Mouse (Mus musculus) forebrain, embryonic 10.5 days (tissue): ENCODE measurements at regions not wholly inside any gene's neighbourhood (a gene's known extent, or its start where the extent isn't known, plus 50 kb on each side); places are given as distances from the start of the nearest gene placed in this dataset.
"Not testable (repeated sequence)": the region's sequence is repeated elsewhere in the genome, so short reads cannot be mapped to it uniquely, and the experiment has no call there.

Experiments used
- DNase-seq: peaks from one replicate; pipeline ENCODE4 v3.0.0-alpha.2; 2017; ENCODE audit warnings: low spot score; ENCODE audit errors: extremely low spot score
- H3K27ac ChIP-seq: fragments of 300-500 bp; sonication (generic); 2 replicates; pipeline ENCODE4 v1.5.1; 2016; ENCODE audit warnings: mild to moderate bottlenecking
- H3K27me3 ChIP-seq: fragments of 300-500 bp; sonication (generic); 2 replicates; pipeline ENCODE4 v1.6.1; 2016; ENCODE audit warnings: mild to moderate bottlenecking; ENCODE audit not compliant: poor library complexity, severe bottlenecking
- H3K36me3 ChIP-seq: fragments of 300-500 bp; sonication (generic); replicated peaks from 2 replicates; pipeline ENCODE4 v1.6.1; 2016; ENCODE audit warnings: mild to moderate bottlenecking, moderate library complexity
- H3K4me1 ChIP-seq: fragments of 300-500 bp; sonication (generic); 2 replicates; pipeline ENCODE4 v1.6.1; 2016
- H3K4me3 ChIP-seq: fragments of 300-500 bp; sonication (generic); 2 replicates; pipeline ENCODE4 v1.5.1; 2016; ENCODE audit warnings: mild to moderate bottlenecking, moderate library complexity
- H3K9me3 ChIP-seq: fragments of 300-500 bp; sonication (generic); 2 replicates; pipeline ENCODE4 v1.6.1; 2016; ENCODE audit warnings: mild to moderate bottlenecking, moderate library complexity
- WGBS: fragments of 180-500 bp; shearing (Covaris S2); methylation state at CpG from one replicate; pipeline ENCODE4 v1.1.7; 2016; 5-methylcytosine and 5-hydroxymethylcytosine counted together

DNA sequence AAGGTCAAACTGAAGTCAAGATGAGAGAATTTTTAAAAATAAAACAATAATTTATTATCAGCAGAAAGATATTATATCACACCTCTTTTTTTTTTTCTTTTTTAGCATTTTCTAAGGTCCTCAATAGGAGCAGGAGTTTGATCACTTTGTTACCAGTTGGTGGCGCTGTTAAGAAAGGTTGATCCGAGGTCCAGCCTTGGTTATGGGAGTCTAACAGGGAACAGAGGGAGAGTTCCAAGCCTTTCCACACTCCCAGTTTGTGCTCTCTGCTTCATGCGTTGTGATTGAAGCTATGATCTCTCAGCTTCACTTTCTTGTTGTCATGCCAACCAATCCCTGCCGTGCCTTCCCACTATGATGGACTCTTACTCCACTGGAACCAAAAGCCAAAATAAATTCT is 83.8 kb downstream of the Fam174a start:
- Histone ChIP-seq H3K36me3 (no peaks in the 10 kb centered on the region), H3K4me1 (no peaks in the 10 kb centered on the region), H3K27me3 (no peaks in the 10 kb centered on the region), H3K27ac (no peak overlapping the region), H3K9me3 (no peaks in the 10 kb centered on the region), H3K4me3 (no peak overlapping the region)
- 50% methylated on average over 4 of the region's 4 CpGs for WGBS
- DNase-seq = no peak

DNA sequence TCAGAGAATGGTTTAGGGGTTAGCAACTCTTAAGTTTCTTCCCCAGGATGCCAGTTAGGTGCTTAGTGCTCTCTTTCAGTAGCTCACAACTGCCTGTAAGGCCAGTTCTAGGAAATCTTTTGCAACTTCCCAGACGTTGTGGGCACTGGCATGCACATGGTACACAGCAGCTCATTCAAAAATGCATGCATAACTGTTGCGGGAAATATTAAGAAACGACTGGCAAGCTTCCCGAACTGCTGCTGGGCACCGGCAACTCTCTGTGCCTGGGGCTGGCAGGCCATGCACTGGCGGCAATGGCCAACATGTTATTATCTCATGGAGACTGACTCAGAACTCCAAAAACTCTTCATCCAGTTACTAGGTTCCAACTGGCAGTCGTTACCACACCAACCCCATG is 86.3 kb downstream of the Fam174a start:
- Histone ChIP-seq H3K4me1 (no peaks in the 10 kb centered on the region), H3K27me3 (no peaks in the 10 kb centered on the region), H3K27ac (no peak overlapping the region), H3K4me3 (no peak overlapping the region), H3K36me3 (no peaks in the 10 kb centered on the region), H3K9me3 (no peaks in the 10 kb centered on the region)
- no peak for DNase-seq
- WGBS = 91% methylated on average over 7 of the region's 7 CpGs

DNA sequence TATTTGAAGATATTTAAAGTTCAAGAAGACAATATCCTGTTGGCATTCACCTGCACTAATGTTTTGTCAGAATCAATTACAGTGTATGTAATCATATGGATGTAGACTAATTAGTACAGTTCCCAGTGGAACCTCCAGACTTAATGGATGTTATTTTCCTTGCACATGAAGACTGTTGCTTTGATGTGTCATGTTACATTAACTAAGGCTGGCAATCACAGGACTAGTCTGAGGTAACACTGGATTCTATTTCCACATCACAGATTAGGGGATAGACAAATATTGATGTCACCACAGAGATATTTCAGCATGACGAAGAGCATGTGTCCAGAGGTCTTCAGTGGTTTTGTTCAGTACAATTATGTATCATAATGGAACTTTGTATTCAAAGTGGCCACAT is 108.8 kb downstream of the Fam174a start:
- 79% methylated on average over 1 of the region's 1 CpGs for WGBS
- Histone ChIP-seq H3K36me3 (no peaks in the 10 kb centered on the region), H3K9me3 (no peaks in the 10 kb centered on the region), H3K4me1 (no peaks in the 10 kb centered on the region), H3K27me3 (no peaks in the 10 kb centered on the region), H3K27ac (no peak overlapping the region), H3K4me3 (no peak overlapping the region)
- no peak for DNase-seq

- H3K4me1 ChIP-seq = no peaks in the 10 kb centered on the region
- H3K36me3 ChIP-seq = no peaks in the 10 kb centered on the region
- H3K27me3 ChIP-seq = no peaks in the 10 kb centered on the region
- H3K4me3 ChIP-seq = no peak overlapping the region
- H3K27ac ChIP-seq = no peak overlapping the region
- no peaks in the 10 kb centered on the region for H3K9me3 ChIP-seq
- no peak for DNase-seq
Observed at GRCm38 (mm10) chr1:95425420-95425819, 112.0 kb downstream of the Fam174a start.

DNA sequence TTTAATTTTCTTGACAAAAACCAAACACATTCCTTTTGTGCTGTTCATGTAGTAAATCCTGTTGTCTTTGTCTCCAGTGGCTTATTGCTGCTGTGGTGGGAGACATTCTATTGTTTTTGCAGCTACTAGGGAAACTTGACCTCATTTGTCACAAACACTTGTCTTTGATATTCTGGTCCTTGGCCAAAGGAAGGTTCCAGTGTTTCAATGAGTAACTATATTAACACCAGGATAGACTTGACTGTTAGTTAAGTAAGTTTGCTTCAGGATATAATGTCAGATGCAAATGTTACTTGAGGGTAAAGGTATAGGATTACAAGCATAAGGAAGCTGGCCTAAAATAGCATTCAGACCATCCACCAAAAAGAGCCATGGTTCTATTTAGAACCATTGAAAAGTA is 123.7 kb downstream of the Fam174a start:
- Histone ChIP-seq H3K27me3 (no peaks in the 10 kb centered on the region), H3K27ac (no peak overlapping the region), H3K4me1 (no peaks in the 10 kb centered on the region), H3K9me3 (no peaks in the 10 kb centered on the region), H3K36me3 (no peaks in the 10 kb centered on the region), H3K4me3 (no peak overlapping the region)
- no peak for DNase-seq

DNA sequence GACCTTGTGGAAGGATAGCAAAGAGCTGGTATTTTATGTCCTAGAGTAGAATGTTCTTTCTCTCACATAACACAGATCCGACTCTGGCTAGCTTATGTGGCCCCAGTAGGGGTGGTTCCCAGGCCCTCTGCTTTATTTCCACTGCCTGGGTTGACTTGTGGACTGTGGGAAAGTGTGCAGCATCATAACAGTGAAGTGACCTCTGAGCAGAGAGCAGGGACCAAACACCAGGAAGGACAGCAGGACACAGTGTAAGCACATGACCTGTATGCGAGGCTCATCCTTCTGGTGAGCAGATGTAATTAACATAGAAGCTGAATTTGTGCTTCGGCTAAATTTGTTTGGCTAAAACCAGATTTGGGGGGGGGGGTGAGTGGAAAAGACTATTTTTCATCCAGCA is 132.1 kb downstream of the Fam174a start:
- Histone ChIP-seq H3K4me3 (no peak overlapping the region), H3K4me1 (no peaks in the 10 kb centered on the region), H3K27ac (no peak overlapping the region), H3K36me3 (no peaks in the 10 kb centered on the region), H3K9me3 (no peaks in the 10 kb centered on the region), H3K27me3 (no peaks in the 10 kb centered on the region)
- WGBS = 80% methylated on average over 3 of the region's 3 CpGs
- DNase-seq = no peak

GRCm38 (mm10) chr1:95448962-95449558 is 135.6 kb downstream of the Fam174a start:
- WGBS = 83% methylated on average over 7 of the region's 7 CpGs
- Histone ChIP-seq H3K36me3 (no peaks in the 10 kb centered on the region), H3K27me3 (no peaks in the 10 kb centered on the region), H3K4me1 (no peaks in the 10 kb centered on the region), H3K4me3 (no peak overlapping the region), H3K9me3 (no peaks in the 10 kb centered on the region), H3K27ac (no peak overlapping the region)
- no peak for DNase-seq

DNA sequence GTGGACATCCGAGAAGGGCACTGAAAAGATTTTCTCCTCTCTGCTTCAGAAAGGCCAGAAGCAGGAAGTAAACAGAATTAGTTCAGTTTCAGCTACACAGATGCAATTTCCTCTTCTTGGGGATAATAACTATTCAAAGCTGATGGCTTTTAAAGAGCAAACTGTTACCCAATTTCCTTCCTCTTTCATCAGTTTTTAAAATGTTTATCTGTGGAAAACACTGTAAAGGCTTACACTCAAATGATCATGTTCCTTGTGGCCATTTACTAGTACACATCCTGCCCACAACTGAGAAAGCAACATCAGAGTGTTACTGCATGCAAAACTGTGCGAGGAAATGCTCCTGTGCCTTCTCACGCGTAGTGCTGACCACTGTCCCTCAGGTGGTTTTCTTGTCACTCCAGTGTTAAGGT is 137.5 kb downstream of the Fam174a start:
- H3K36me3 ChIP-seq = no peaks in the 10 kb centered on the region
- no peak for DNase-seq
- 90% methylated on average over 4 of the region's 4 CpGs for WGBS

DNA sequence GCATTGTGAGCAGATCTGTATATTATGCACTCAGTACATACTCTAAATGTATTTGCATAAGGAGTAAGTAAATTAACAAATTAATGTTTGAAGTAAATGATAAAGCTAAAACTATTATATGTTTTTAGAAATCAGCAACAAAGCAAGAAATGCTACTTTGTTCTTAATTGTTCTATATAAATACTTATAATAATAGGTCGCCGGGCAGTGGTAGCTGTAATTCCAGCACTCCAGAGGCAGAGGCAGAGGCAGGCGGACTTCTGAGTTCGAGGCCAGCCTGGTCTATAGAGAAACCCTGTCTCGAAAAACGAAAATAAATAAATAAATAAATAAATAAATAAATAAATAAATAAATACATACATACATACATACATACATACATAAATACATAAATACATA is 138.3 kb downstream of the Fam174a start:
- WGBS = 80% methylated on average over 6 of the region's 6 CpGs
- not testable (repeated sequence) for H3K36me3 ChIP-seq

More for the DNA sequence above, 137.5 kb downstream of the Fam174a start:
- no peaks in the 10 kb centered on the region for H3K27me3 ChIP-seq
- H3K9me3 ChIP-seq = no peaks in the 10 kb centered on the region
- H3K4me3 ChIP-seq = no peak overlapping the region
- H3K4me1 ChIP-seq = no peaks in the 10 kb centered on the region
- no peak overlapping the region for H3K27ac ChIP-seq

DNA sequence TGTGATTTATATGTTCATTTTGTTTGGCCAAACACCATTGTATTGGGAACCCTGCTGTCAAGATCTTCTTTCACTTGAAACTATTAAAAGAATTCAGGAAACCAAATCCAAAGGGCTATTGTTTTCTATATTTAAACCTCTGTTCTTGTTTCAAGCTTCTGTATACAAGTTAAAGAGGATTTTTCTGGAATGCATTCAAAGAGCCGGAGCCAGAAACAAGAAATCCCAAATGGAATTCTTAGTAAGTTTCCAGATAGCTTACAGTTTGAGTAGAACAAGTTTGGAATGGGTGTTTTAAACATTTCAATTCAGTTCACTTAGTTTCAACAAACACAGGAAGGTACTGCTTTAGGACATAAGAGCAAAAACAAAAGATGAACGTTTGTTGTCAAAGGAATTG is 140.8 kb downstream of the Fam174a start:
- Histone ChIP-seq H3K27ac (no peak overlapping the region), H3K4me3 (no peak overlapping the region), H3K36me3 (no peaks in the 10 kb centered on the region), H3K27me3 (no peaks in the 10 kb centered on the region), H3K9me3 (no peaks in the 10 kb centered on the region), H3K4me1 (no peaks in the 10 kb centered on the region)
- 49% methylated on average over 2 of the region's 2 CpGs for WGBS
- no peak for DNase-seq

More for the DNA sequence above, 138.3 kb downstream of the Fam174a start:
- H3K27me3 ChIP-seq, H3K9me3 ChIP-seq, H3K4me3 ChIP-seq, H3K4me1 ChIP-seq, H3K27ac ChIP-seq: not testable (repeated sequence)
- peak; percentile 94 for DNase-seq

DNA sequence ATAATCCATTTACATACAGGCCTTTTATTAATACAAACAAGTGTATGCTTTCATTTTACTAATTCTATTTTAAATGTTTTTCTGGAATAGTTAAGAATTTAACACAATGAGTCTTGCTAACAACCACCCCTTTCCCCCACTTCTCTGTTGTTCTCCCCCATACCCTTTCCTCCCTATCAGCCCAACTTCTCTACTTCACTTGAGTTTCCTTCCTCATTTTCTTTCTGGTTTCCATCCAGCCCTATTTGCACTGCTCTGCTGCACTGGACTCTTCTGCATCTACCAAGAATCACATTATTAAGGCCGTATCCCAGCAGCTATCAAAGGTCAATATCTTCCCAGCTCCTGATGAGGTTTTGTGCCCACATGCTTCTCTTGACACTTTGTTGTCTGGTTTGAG is 145.9 kb downstream of the Fam174a start:
- Histone ChIP-seq H3K27ac (no peak overlapping the region), H3K9me3 (peaks cover 9% of the 10 kb centered on the region; the same call in 1 of the 2 replicates), H3K27me3 (no peaks in the 10 kb centered on the region), H3K4me3 (no peak overlapping the region), H3K36me3 (no peaks in the 10 kb centered on the region), H3K4me1 (no peaks in the 10 kb centered on the region)
- DNase-seq = no peak
- WGBS = 86% methylated on average over 1 of the region's 1 CpGs

GRCm38 (mm10) chr1:95468095-95468494 is 154.7 kb downstream of the Fam174a start:
- DNase-seq = no peak
- Histone ChIP-seq H3K36me3 (no peaks in the 10 kb centered on the region), H3K4me3 (no peak overlapping the region), H3K27ac (no peak overlapping the region), H3K4me1 (no peaks in the 10 kb centered on the region), H3K27me3 (no peaks in the 10 kb centered on the region), H3K9me3 (no peaks in the 10 kb centered on the region)
- 80% methylated on average over 2 of the region's 2 CpGs for WGBS

DNA sequence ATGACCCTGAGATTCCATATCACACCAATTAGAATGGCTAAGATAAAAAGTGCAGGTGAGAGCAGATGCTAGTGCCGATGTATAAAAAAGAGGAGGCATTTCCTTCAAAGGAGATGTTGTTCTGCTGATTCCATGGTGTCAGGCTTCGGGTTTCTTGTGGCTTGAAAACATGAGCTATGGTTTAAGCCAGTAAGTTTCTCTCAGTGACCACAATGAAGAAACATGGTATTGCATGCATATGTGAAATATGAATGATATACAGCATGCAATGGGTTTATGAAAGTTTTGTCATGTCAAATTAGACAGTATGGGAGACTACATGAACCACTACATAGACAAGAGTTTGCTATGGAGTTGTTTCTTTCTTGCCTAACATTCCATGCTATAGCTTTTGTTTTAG is 155.3 kb downstream of the Fam174a start:
- no peak overlapping the region for H3K27ac ChIP-seq
- no peaks in the 10 kb centered on the region for H3K9me3 ChIP-seq
- no peak for DNase-seq
- no peaks in the 10 kb centered on the region for H3K4me1 ChIP-seq
- 82% methylated on average over 2 of the region's 2 CpGs for WGBS
- no peak overlapping the region for H3K4me3 ChIP-seq
- H3K36me3 ChIP-seq = no peaks in the 10 kb centered on the region
- H3K27me3 ChIP-seq = no peaks in the 10 kb centered on the region

DNA sequence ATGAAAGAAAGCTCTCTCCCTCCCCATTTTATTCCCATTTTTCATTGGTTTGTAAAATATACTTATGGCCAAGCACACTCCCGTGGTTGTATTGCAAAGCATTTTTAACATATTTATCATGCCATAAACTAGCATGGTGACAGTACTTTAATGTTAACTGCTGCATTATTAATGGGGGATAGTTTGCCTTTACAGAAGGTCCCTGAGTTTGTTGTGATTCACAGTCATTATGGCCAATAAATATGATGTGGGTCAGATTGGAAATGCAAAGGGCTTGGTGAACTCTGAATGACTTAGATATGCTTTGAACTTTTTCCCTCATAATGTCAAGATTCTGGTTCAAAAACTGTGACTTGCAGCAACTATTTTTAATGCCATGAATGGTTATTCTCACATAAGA is 157.1 kb downstream of the Fam174a start:
- 89% methylated on average over 1 of the region's 1 CpGs for WGBS
- no peaks in the 10 kb centered on the region for H3K36me3 ChIP-seq
- no peaks in the 10 kb centered on the region for H3K4me1 ChIP-seq
- no peak overlapping the region for H3K4me3 ChIP-seq
- H3K27me3 ChIP-seq = no peaks in the 10 kb centered on the region
- no peak for DNase-seq
- H3K9me3 ChIP-seq = no peaks in the 10 kb centered on the region
- no peak overlapping the region for H3K27ac ChIP-seq
